Mouse (Mus musculus) kidney, adult 11 months (tissue): ENCODE results near the gene Zcchc13.

Experiments used
- DNase-seq: peaks from one replicate; pipeline ENCODE4 v3.0.0; 2022

Zcchc13 gene

DNA sequence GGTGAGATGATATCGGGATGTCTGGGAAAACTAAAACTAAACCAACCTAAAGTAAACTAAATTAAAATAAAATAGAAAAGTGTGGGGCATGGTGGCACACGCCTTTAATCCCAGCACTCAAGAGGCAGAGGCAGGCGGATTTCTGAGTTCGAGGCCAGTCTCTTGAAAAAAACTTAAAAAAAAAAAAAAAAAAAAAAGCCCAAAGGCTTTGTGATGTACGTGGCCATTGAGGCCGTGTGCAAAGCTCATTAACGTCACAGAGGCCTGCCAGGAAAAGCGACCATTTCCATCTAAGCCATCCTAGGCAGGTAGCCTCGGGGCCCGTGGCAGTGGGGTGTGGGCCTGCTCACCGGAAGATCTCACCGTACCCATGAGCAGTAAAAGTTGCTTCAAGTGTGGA lies at the start of gene Zcchc13:
Gene Zcchc13 (plus strand): TSS at position 284 of the 400 bp plus-strand sequence.
- no peak for DNase-seq

DNA sequence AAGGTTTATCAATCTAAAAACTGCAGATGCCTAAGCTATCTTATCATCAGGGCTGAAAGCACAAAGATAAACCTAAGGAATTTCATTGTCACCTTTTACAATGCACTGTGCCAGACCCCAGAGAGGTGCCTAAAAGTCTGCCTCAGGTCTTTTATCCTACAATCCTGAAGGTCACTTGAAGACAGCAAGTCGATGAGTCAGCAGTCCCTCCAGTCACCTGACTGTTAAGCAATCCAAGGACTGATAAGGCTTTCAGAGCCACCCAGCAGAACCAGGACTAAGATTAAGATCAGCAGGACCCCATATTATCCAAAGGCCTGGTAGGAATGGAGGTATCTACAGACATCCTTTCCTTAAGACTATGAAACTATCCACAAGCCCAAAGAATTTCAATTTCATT lies 46.1 kb upstream of the Zcchc13 start:
- DNase-seq: no peak

DNA sequence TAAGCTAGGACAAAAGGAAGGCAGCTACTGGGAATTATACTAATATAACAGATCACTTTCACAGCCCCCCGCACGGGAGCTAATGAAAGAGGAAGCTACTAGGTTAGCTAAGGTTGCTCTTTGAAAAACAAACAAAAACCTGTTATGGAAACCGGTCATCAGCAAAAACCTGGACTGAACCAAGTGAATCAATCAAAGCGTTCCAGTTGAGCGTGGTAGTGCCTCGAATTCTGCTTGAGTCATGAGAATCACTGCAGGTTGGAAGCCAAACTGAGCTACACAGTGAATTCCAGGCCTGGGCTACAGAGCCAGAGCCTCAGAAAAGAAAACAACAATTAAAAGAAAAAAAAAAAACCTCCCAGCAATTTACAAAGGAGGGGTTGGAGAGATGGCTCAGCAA lies 38.3 kb upstream of the Zcchc13 start:
- peak; percentile 42 for DNase-seq

DNA sequence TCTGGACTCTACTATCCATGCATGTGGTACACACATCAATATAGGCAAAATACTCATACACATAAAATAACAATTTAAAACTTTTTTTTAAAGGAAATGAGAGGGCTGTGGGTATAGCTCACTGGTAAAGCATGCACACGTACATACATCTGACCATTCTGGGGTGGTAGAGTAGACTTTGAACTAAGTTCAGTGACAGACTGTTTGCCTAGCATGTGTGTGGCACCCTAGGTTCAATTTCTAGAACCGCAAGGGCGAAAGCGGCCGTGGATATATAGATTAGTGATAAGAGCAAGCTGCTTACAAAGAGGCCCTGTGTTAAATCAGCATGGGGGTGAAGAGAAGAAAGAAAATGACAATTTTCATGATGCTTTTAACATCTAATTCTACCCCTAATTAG lies 27.8 kb upstream of the Zcchc13 start:
- DNase-seq: no peak

DNA sequence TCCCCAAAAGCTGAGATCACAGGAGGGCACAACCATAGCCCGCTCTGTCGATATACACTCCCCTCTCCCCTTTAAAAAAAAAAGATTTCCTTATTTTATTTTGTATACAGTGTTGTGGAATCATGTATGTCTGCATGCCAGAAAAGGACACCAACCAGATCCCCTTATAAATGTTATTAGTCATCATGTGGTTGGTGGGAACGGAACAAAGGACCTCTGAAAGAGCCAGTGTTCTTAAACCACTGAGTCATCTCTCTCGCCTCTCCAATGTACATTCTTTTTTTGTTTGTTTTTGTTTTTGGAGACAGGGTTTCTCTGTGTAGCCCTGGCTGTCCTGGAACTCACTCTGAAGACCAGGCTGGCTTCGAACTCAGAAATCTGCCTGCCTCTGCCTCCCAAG lies 26.2 kb upstream of the Zcchc13 start:
- DNase-seq: no peak

DNA sequence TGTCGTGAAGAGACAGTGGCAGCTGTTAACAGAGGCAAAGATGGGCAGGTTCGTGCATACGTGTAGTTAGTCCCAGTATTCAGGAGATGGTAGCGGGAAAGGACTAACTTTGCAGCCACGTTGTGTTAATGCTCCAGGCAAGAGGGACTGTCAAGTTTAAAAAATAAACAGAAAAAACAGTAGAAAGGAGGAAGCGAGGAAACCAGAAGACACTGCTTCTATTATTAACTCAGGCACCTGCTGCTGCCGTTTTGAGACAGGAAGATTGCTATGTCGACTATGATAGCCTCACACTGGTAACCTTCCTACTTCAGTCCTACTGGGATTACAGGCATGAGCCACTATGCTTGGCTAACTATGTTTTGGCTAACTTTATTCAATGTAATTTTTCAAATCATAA lies 24.9 kb upstream of the Zcchc13 start:
- DNase-seq: no peak

DNA sequence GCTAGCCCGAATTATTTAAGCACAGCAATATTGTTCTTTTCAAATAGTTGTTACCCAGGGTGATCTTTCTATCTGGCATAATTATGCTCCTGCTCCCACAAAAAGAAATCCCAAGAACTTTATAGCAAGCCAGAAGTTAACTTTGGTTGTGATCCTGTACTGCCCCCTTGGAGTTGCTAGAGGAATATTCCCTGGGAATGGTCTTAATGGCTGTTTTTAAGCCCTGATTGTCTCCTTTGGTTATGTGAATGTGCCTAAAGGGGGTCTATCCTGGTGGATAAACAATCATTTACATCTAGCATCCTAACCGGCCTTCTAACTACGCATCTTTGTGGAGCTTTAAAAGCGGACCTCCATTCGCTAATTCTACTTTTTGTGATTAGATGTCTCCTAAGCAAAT lies 20.0 kb upstream of the Zcchc13 start:
- DNase-seq: no peak

DNA sequence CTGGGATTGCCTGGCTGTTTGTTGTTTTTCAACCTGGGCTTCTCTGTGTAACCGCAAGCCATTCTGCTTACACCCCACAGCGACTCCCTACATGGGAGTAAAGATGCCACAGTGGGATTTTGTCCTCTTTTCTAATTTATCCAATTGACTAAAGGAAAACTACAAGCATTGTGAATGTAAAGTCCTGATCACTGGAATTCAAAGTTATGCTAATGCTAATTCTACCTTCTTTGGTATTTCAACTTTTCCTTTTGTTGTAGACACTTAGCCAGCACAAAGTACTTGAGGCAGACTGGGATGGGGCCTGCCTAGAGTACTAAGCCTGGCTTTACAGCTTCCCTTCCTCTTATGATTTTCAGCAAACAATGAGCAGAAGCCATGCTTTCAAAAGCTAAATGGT lies 18.9 kb upstream of the Zcchc13 start:
- no peak for DNase-seq

DNA sequence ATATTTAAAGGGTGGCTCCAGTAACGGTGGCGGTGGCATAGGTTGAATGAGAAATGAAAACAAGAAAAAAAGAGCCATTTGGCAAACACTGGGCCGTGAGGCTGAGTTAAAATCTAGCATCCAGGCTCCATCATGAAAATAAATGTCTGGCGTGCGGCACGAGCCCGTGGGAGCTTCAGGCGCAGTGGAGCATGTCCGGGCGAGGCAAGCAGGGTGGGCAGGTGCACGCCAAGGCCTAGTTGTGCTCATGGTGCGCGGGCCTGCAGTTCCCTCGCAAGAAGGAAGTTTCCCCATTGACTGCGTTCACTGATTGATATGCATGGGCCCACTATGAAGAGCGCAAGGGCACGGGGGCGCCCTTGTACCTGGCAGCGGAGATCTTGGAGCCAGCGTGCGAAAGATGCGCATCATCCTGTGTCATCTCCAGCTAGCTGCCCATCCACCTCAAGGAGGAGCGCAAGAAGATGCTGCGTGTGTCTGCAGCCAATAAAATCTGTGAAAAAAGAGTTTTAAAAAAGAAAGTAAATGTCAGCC lies 15.6 kb upstream of the Zcchc13 start:
- DNase-seq: no peak

DNA sequence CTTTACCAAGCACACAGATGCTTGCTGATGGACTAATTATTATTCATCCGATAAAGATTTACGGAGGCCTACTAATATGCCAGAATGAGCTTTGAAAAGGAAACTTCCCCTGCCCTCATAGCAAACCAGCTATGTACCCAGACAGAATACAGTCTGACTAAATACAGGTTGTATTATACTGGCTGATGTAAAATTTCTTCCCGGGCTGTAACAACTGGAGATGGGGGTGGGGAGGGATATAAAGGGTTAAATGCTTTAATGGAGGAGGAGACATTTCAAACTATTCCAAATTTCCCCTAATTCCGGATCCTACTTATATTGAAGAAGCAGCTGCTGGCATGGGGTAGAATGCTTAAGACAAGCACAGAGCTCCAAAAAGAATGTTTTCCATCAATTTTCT lies 14.9 kb upstream of the Zcchc13 start:
- DNase-seq: no peak

DNA sequence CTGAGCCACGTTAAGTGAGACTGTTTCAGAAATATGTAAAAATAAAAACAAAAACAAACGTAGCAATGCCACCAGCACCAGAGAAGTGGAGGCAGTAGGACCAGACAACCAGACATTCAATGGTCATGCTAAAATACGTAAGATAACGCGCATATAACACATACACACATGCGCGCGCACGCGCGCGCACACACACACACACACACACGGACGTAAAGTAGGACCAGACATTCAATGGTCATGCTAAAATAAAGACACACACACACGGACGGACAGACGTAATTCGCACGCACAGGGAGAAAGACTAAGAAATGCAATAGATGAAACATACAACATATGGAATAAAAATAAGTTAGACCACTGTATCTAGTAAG lies 14.2 kb upstream of the Zcchc13 start:
- peak; percentile 54 for DNase-seq

DNA sequence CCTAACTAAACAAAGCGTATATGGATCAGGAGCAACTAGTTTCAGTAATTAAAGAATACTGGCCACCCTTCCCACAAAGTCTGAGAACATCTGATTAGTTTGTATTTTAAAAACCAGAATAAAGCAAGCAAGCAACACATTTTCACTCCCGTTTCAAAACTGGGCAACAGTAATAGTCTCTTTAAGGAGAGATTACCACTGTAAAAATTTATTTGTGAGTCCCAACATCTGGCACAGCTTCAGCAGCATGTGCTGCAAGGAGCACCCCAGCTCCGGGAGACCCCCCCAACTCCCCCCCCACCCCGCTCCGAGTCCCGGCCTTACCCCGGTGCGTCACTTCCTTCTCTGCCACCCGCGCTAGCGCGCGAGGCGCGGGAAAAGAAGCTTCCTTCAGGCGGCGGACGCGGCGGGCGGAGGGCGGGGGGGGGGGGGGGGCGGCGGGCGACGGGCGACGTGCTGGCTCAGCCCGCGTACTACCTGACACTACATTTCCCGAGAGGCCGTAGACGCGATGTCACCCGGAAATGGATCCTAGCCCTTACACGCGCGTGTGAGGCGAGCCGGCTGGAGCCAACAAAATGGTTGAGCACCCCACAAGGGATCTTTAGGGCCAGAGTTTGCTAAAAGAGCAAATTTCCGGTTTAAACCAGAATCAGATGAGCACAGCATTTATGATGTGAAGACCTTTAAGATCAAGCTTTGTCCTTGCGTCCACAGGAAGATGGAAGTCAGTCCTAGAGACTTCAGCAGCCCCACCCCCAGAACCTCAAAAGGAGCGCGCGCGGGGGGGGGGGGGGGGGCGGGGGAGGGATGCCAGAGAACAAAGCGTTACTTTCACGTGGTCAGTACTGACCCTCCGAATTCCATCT lies 13.6 kb upstream of the Zcchc13 start:
- DNase-seq: peak; percentile 94

DNA sequence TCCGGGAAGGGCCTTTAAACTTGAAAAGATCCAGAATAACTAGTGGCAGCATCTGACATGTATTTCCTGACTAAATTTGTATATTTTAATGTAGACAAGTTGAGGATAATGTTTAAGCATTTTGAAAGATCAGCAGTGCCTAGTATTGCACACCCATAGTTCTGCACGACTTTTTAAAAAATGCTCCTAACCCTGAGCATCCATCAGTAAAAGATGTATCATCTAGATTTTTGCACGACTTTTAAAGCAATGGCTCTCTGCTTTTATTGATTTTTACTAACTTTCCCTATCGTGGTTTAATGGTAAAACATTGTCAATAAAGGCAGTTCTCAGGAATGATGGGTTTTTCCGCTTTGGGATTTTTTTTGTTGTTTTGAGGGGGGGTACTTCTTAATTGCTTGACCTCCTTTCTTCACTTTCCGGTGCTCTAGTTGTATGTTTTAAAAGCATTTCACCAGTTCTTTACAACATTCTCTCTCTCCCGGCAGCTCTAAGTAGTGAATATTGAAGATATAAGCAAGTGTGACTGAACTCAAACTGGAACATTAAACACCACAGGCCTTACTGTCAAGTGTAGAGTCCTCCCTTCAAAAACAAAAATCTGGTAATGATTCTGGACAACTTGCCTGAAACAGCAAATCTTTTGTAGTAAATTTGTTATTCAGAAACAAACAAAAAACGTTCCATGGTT lies 12.8 kb upstream of the Zcchc13 start:
- no peak for DNase-seq

DNA sequence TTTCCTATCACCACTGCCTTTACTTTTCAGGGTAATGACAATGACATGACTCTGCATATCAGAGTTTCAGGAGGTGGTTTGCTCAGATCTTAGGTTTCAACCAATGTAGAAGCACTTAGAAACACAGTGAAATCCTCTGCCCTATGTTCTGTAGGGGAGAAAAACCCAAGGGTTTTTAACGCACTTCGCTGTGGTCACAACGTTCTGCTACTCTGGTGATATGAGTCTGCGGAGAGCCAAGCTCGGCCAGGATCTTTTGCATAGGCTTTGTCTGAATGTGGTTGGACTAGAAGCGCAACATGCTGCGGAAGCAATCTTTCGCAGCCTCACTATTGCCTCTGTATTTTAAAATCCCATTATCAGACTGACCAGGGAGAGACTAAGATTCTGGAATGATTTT lies 8.6 kb upstream of the Zcchc13 start:
- no peak for DNase-seq

DNA sequence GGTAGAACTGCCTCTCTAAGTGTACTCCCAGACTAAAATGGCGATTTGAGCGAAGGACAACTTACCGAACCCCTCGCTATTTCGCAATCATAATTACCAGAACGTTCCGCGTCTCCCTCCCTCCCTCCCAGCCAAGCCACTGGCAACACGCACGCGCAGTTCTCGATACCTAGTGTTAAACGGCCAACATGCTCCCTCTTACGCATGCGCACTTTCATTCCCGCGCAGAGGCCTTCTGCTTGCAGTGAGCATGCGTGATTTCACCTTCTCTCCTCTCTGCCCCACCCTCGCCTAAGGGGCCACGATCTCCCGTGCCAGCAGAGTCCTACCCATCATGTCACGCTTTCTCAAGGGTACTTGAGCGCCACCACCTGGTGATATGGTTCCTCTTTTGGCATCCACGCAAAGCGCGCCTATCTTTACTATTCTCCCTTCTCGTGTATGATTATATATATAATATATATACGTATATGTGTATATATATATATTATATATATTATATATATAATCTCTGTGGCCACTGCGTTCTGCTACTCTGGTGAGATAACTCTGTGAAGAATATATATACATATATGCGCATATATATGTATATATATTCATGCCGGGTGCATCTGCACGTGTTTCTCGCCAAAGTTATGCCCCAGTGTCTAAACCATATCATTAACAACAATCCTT lies 8.0 kb upstream of the Zcchc13 start:
- peak; percentile 99 for DNase-seq

DNA sequence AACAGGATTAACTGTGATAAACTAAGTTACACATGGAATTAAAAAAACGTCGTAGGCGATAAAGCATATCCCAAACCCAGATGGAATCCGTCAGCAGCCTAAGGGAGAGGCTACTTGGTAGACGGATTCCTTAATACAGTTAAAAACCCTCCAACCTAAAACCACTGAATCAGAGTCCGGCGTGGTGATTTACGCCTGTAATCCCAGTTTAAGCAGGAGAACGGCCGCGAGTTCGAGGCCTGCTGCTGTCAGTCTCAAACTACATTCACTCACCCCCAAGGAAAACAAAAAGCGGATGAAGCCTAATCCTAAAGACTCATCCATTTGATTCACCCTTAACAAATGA lies 7.5 kb upstream of the Zcchc13 start:
- DNase-seq: peak; percentile 23

DNA sequence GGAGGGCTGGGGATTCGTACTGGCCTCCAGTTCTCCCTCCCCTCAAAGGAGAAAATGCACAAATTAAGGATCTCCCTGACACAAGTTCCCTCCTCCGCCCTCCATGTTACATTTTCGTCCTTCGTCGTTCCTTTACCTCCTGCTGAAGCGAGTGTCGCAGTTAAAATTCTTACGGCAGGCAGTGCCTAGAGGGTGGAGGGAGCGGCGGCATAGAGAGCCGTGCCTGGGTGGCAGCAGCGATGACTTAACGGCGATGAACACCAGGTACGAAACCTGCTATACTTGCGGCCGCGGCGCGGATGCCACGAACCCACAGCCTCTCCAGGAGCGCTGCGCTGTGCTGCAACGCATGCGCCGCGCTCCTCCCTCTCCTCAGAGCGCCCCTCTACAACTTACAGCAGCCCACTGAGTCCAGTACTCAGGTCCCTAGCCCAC lies 7.0 kb upstream of the Zcchc13 start:
- peak; percentile 26 for DNase-seq

DNA sequence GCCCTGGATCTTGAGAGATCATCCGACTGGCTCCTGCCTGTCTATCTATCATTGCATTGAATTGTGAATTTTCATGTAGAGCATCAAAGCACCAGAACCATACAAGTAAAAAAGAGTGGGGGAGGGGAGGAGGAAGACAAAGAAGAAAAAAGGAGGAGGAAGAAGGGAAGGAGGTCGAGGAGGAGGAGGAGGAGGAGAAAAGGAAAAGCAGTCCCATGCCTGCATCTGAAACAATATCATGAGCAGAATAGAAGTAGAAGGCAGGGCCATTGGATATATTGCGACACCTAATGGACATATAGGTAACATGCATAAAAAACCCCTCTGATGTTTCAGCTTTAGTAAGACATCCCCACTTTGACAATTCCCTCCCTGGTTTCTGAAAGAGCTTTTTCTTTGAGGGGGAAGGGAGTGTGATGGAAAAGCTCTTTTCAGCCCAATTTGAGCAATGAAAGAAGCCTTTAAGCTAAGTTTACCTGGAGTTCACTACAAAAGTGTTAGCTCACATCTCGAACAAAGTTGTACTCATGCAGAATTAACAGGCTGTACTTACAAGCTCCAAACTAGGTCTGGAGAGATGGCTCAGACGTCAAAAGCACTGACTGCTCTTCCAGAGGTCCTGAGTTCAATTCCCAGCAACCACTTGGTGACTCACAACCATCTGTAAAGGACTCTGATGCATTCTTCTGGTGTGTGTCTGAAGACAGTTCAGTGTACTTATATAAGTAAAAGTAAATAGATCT lies 5.8 kb upstream of the Zcchc13 start:
- no peak for DNase-seq

DNA sequence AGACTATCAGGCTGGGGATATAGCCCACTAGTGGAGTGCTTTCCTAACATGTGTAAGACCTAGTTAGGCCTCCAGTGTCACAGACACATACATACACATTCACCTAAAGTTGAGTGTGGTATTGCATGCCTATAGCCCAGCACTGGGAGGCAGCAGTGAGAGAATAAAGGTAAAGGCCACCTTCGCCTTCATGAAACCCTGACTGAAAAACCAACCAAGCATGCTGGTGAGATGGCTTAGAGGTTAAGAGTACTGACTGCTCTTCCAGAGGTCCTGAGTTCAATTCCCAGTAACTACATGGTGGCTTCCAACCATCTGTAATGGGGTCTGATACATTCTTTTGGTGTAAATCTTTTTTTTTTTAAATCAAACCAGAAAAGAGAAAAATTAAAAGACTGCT lies 1.5 kb upstream of the Zcchc13 start:
- no peak for DNase-seq

DNA sequence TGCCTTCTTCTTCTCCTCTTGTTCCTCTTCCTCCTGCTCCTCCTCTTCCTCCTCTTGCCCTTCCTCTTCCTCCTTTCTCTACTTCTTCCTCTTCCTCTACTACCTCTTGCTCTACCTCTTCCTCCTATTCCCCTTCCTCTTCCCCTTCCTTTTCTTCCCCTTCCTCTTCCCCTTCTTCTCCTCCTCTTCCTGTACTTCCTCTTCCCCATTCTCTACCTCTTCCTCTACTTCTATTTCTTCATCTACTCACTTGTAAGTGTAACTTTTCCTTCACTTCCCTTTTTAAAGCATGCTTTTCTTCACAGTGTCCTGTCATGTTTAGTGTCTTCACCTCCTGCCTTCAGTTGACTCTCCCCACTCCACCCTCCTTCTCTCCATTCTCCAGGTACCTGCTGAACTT lies 3.5 kb downstream of the Zcchc13 start:
- DNase-seq: no peak

DNA sequence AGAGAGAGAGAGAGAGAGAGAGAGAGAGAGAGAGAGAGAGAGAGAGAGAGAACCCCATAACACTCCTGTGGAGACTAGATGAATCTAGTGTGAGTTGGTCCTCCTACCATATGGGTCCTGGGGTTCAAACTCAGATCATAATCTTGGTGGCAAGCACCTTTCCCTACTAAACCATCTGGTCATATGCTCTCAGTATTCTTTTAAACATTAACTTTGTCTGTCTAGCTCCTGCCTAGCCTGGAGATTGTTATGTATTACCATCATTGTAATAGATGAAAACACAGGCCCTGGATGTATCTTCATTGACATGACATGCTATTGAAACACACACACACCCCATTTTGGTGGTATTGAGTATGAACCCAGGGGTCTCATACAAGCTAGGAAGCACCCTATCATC lies 5.6 kb downstream of the Zcchc13 start:
- DNase-seq: no peak

DNA sequence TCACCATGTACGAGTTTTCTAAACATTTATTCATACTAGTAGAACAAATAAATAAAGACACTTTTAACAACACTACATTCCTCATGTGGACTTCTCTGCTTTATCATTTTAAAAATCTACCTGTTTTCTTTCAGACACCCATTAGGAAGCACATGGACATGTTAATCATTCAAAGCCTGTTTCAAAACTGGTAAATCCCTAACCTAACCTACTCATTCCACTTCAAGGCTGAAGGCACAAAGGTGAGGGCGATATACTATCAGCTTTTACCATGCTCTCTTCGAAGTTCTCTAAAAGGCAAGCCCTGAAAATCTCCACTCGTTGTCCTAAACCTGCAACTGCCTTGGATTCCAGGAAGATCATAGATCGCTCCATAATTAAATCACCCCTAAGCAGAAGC lies 8.2 kb downstream of the Zcchc13 start:
- no peak for DNase-seq

DNA sequence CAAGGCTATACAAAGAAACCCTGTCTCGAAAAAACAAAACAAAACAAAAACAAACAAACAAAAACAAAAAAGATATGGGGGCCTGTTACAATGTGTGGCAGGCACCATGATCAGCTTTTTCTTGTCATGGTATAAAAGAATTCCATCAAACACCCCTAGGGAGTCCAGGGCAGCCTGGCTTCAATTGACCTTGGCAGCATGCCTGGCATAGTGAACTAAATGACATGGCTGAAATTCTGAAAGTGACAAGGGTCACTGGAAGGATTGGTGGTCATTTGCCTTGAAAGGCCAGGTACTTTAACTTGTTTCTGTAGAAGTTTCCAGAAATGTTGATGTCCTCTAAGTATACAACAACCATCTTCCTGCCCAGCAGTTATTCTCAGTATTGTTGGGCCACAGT lies 13.9 kb downstream of the Zcchc13 start:
- DNase-seq: peak; percentile 36
